Mouse (Mus musculus) neural tube, embryonic 11.5 days (tissue): ENCODE results near the gene Lrit2. TPM values are rescaled to one million over a fixed set of nuclear protein-coding genes. Genes with fewer than 3 reads are reported as not detected.

Experiments used
- polyA plus RNA-seq: library from polyadenylated mRNA; unstranded; fragments of >200 nt; fragmentation: Nextera tagmentation; extraction: Ambion mirVana; gene quantifications from 2 replicates; pipeline ENCODE4 v1.2.1, GENCODE M21; 2014

Lrit2 gene
- polyA plus RNA-seq, 1 experiment from 2014 or later = not detected

Other genes with a start within 250 kb of the Lrit2 start
- gene Ccser2, start 99.2 kb upstream of the Lrit2 start, polyA plus RNA-seq = 46.1 and 50.9 TPM in 2 replicates
- not detected in 2 replicates for gene Rgr, start 19.0 kb upstream of the Lrit2 start, polyA plus RNA-seq
- not detected in 2 replicates for gene Lrit1, start 13.1 kb upstream of the Lrit2 start, polyA plus RNA-seq
- gene Cdhr1, start 30.4 kb downstream of the Lrit2 start, polyA plus RNA-seq = 3.5 and 4.8 TPM in 2 replicates
- gene 2610528A11Rik, start 46.1 kb downstream of the Lrit2 start, polyA plus RNA-seq = 0.68 TPM in 1 of 2 replicates, not detected in the other
- 208 and 215 TPM in 2 replicates for gene Ghitm, start 67.3 kb downstream of the Lrit2 start, polyA plus RNA-seq